Mouse (Mus musculus): Measurements from ENCODE around the gene Lmx1b.

Gene Lmx1b

GRCm38 (mm10) chr2:33543429-33544202 lies 96.7 kb downstream of the Lmx1b start:
- peak; percentile 54 to 64 for DNase-seq (ENCODE audit: low spot score in 2 of 2)

GRCm38 (mm10) chr2:33542696-33543428 lies 97.4 kb downstream of the Lmx1b start:
- peak; percentile 72 to 84 for DNase-seq (ENCODE audit: low spot score in 2 of 2)

GRCm38 (mm10) chr2:33525274-33526055 lies 114.8 kb downstream of the Lmx1b start:
- no peak for DNase-seq (ENCODE audit: low spot score in 2 of 2)

GRCm38 (mm10) chr2:33515856-33516255 lies 124.5 kb downstream of the Lmx1b start:
- no peak for DNase-seq (ENCODE audit: low spot score in 2 of 2)

- no peak for DNase-seq (ENCODE audit: low spot score in 2 of 2)
These were observed 124.9 kb downstream of the Lmx1b start for GRCm38 (mm10) chr2:33515431-33515830.
